Mouse (Mus musculus): ENCODE results near the gene R3hdm4. TPM values are rescaled to one million over a fixed set of nuclear protein-coding genes. Genes with fewer than 3 reads are reported as not detected.

Gene R3hdm4
- total and polyA plus RNA-seq, 3 experiments, result 82.4 to 123 (median 85.6) TPM

- no peak overlapping the region for H3K27ac ChIP-seq
- intact Hi-C loops (cut with DNase I), result loop anchor here (1.0 to 2.0 kb wide), 2 partner anchors 33 to 65 kb away; no protein-coding TSS in a partner anchor
- no peaks in the 10 kb centered on the region for H3K36me3 ChIP-seq (ENCODE audit: control insufficient read depth, insufficient read depth, low read length)
- H3K79me2 ChIP-seq (replicated peaks; ENCODE audit: control insufficient read depth, insufficient read depth, low read length), result no peaks in the 10 kb centered on the region
- no peak overlapping the region for H3K9ac ChIP-seq (ENCODE audit: low read depth, low read length)
- TF ChIP-seq CTCF (IDR thresholded peaks at IDR 0.05) (peak; percentile 97), POLR2A (IDR thresholded peaks at IDR 0.05; ENCODE audit: insufficient read depth, low read depth, low read length) (no peak), EP300 (IDR thresholded peaks at IDR 0.05; ENCODE audit: insufficient read depth, low read depth, low read length) (peak; percentile 92)
- no peak overlapping the region for H3K4me3 ChIP-seq
- H3K4me1 ChIP-seq (ENCODE audit: control insufficient read depth, insufficient read depth, low read length), result peaks cover 5% of the 10 kb centered on the region; the same call in 1 of the 2 replicates
- WGBS, result 19% methylated on average over 21 of the region's 21 CpGs
- peak; percentile 85 to 88 for DNase-seq
- no peaks in the 10 kb centered on the region for H3K27me3 ChIP-seq (ENCODE audit: control insufficient read depth, insufficient read depth, low read length)
These were observed 37.3 kb upstream of the R3hdm4 start for GRCm38 (mm10) chr10:79958140-79958816.

DNA sequence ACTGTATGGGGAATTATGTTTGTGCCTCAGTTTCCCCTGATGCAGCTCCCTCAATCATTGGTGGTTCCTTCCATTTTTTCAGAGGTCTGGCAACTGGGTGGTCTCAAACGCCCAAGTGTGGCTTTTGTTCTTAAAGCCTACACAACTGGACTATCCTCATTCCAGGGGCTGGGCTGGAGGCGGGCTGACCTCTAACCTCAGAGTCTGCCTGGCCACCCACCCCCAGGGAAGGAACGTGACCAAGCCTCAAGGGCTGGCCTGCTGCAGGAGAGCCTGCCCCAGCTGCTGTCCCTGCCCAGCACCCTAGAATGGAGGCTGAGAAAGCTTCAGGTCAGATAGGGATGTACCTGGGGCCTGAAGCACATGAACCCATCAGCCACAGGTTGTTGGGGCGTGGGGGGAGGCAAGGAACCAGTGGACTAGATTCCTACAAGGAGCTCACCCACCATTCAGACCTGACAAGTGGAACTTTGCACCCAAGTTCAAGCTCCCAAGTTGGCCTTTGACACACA lies 35.7 kb upstream of the R3hdm4 start:
- Histone ChIP-seq H3K4me3 (no peak overlapping the region), H3K27ac (no peak overlapping the region), H3K9ac (ENCODE audit: low read depth, low read length) (no peak overlapping the region), H3K36me3 (ENCODE audit: control insufficient read depth, insufficient read depth, low read length) (no peaks in the 10 kb centered on the region), H3K4me1 (ENCODE audit: control insufficient read depth, insufficient read depth, low read length) (peaks cover 5% of the 10 kb centered on the region; the same call in 1 of the 2 replicates), H3K27me3 (ENCODE audit: control insufficient read depth, insufficient read depth, low read length) (no peaks in the 10 kb centered on the region), H3K79me2 (replicated peaks; ENCODE audit: control insufficient read depth, insufficient read depth, low read length) (no peaks in the 10 kb centered on the region)
- DNase-seq, result no peak
- intact Hi-C loops (cut with DNase I), result loop anchor here (1.0 kb wide), 1 partner anchor 121 kb away; no protein-coding TSS in a partner anchor
- TF ChIP-seq EP300 (IDR thresholded peaks at IDR 0.05; ENCODE audit: insufficient read depth, low read depth, low read length), result no peak
- no peak for TF ChIP-seq POLR2A (IDR thresholded peaks at IDR 0.05; ENCODE audit: insufficient read depth, low read depth, low read length)
- TF ChIP-seq CTCF (IDR thresholded peaks at IDR 0.05), result no peak
- 61% methylated on average over 4 of the region's 4 CpGs for WGBS

- Histone ChIP-seq H3K79me2 (replicated peaks; ENCODE audit: control insufficient read depth, insufficient read depth, low read length) (no peaks in the 10 kb centered on the region), H3K27me3 (ENCODE audit: control insufficient read depth, insufficient read depth, low read length) (no peaks in the 10 kb centered on the region), H3K27ac (no peak overlapping the region), H3K4me1 (ENCODE audit: control insufficient read depth, insufficient read depth, low read length) (peaks cover 3% of the 10 kb centered on the region; the same call in 1 of the 2 replicates), H3K36me3 (ENCODE audit: control insufficient read depth, insufficient read depth, low read length) (no peaks in the 10 kb centered on the region), H3K9ac (ENCODE audit: low read depth, low read length) (no peak overlapping the region), H3K4me3 (no peak overlapping the region)
- no peak for TF ChIP-seq CTCF (IDR thresholded peaks at IDR 0.05)
- no peak for TF ChIP-seq POLR2A (IDR thresholded peaks at IDR 0.05; ENCODE audit: insufficient read depth, low read depth, low read length)
- TF ChIP-seq EP300 (IDR thresholded peaks at IDR 0.05; ENCODE audit: insufficient read depth, low read depth, low read length), result no peak
- intact Hi-C loops (cut with DNase I), result no loop called here
- 80% methylated on average over 9 of the region's 9 CpGs for WGBS
- no peak for DNase-seq
These were observed 34.7 kb upstream of the R3hdm4 start for GRCm38 (mm10) chr10:79955691-79956090.

DNA sequence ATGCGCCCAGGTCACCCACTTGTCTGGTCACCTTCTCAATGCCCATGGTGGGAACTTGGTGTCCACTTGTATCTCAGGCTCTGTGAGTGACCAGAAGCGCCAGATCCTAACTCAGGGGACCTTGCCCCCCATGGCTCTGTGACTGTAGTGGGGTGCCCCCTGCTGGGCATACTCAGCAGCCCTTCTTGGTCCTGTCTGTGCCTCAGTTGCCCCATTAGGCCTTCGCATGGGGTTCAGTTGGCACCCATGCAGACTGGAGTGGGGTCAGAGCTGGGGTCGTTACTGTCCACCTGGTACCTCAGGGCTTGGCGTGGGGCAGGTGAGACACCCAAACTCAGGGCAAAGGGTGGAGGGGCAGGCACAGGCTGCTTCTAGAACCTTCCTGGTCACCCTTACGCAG lies 32.9 kb upstream of the R3hdm4 start:
- H3K4me3 ChIP-seq, result no peak overlapping the region
- 83% methylated on average over 6 of the region's 6 CpGs for WGBS
- no peaks in the 10 kb centered on the region for H3K79me2 ChIP-seq (replicated peaks; ENCODE audit: control insufficient read depth, insufficient read depth, low read length)
- no peak overlapping the region for H3K9ac ChIP-seq (ENCODE audit: low read depth, low read length)
- H3K36me3 ChIP-seq (ENCODE audit: control insufficient read depth, insufficient read depth, low read length), result no peaks in the 10 kb centered on the region
- no peak for TF ChIP-seq POLR2A (IDR thresholded peaks at IDR 0.05; ENCODE audit: insufficient read depth, low read depth, low read length)
- no peak for TF ChIP-seq EP300 (IDR thresholded peaks at IDR 0.05; ENCODE audit: insufficient read depth, low read depth, low read length)
- peak; percentile 76 for TF ChIP-seq CTCF (IDR thresholded peaks at IDR 0.05)
- DNase-seq, result peak; percentile 43 to 60
- H3K27ac ChIP-seq, result no peak overlapping the region
- peaks cover 1% of the 10 kb centered on the region; the same call in 1 of the 2 replicates for H3K4me1 ChIP-seq (ENCODE audit: control insufficient read depth, insufficient read depth, low read length)
- no peaks in the 10 kb centered on the region for H3K27me3 ChIP-seq (ENCODE audit: control insufficient read depth, insufficient read depth, low read length)
- intact Hi-C loops (cut with DNase I), result no loop called here

GRCm38 (mm10) chr10:79950661-79951060 lies 29.7 kb upstream of the R3hdm4 start:
- Histone ChIP-seq H3K27ac (no peak overlapping the region), H3K27me3 (ENCODE audit: control insufficient read depth, insufficient read depth, low read length) (no peaks in the 10 kb centered on the region), H3K4me3 (no peak overlapping the region), H3K79me2 (replicated peaks; ENCODE audit: control insufficient read depth, insufficient read depth, low read length) (no peaks in the 10 kb centered on the region), H3K4me1 (ENCODE audit: control insufficient read depth, insufficient read depth, low read length) (no peaks in the 10 kb centered on the region), H3K36me3 (ENCODE audit: control insufficient read depth, insufficient read depth, low read length) (no peaks in the 10 kb centered on the region), H3K9ac (ENCODE audit: low read depth, low read length) (no peak overlapping the region)
- intact Hi-C loops (cut with DNase I), result no loop called here
- no peak for TF ChIP-seq CTCF (IDR thresholded peaks at IDR 0.05)
- TF ChIP-seq EP300 (IDR thresholded peaks at IDR 0.05; ENCODE audit: insufficient read depth, low read depth, low read length), result no peak
- 91% methylated on average over 18 of the region's 18 CpGs for WGBS
- no peak for DNase-seq

GRCm38 (mm10) chr10:79949873-79950272 lies 28.9 kb upstream of the R3hdm4 start:
- WGBS, result 93% methylated on average over 4 of the region's 4 CpGs
- Histone ChIP-seq H3K4me3 (no peak overlapping the region), H3K4me1 (ENCODE audit: control insufficient read depth, insufficient read depth, low read length) (no peaks in the 10 kb centered on the region), H3K27ac (no peak overlapping the region), H3K27me3 (ENCODE audit: control insufficient read depth, insufficient read depth, low read length) (no peaks in the 10 kb centered on the region), H3K9ac (ENCODE audit: low read depth, low read length) (no peak overlapping the region), H3K79me2 (replicated peaks; ENCODE audit: control insufficient read depth, insufficient read depth, low read length) (no peaks in the 10 kb centered on the region), H3K36me3 (ENCODE audit: control insufficient read depth, insufficient read depth, low read length) (no peaks in the 10 kb centered on the region)
- DNase-seq, result no peak
- TF ChIP-seq EP300 (IDR thresholded peaks at IDR 0.05; ENCODE audit: insufficient read depth, low read depth, low read length) (no peak), POLR2A (IDR thresholded peaks at IDR 0.05; ENCODE audit: insufficient read depth, low read depth, low read length) (no peak), CTCF (IDR thresholded peaks at IDR 0.05) (no peak)
- intact Hi-C loops (cut with DNase I), result no loop called here

Data from heart, adult 2 months (tissue).